Mouse (Mus musculus) kidney, postnatal 0 days (tissue): ENCODE results near the gene Mob1b. TPM values are rescaled to one million over a fixed set of nuclear protein-coding genes. Genes with fewer than 3 reads are reported as not detected.
"Not testable (repeated sequence)": the region's sequence is repeated elsewhere in the genome, so short reads cannot be mapped to it uniquely, and the experiment has no call there.

ENCODE experiments used
- ATAC-seq: fragments of 200-750 bp; cut with Nextera tagmentation; replicated peaks from 2 replicates; pipeline ENCODE4 v1.8.0; 2017; ENCODE audit warnings: low read depth, moderate number of reproducible peaks, moderate TSS enrichment, moderate library complexity; ENCODE audit not compliant: low FRiP score
- DNase-seq: peaks from one replicate; pipeline ENCODE4 v3.0.0-alpha.2; 2016; ENCODE audit warnings: low spot score
- H3K27ac ChIP-seq: fragments of 300-500 bp; sonication (generic); 2 replicates; pipeline ENCODE4 v1.5.1; 2014; ENCODE audit warnings: mild to moderate bottlenecking
- H3K27me3 ChIP-seq: fragments of 300-500 bp; sonication (generic); 2 replicates; pipeline ENCODE4 v1.6.1; 2014; ENCODE audit warnings: low read length, mixed read lengths; ENCODE audit not compliant: insufficient read depth
- H3K36me3 ChIP-seq: fragments of 300-500 bp; sonication (generic); 2 replicates; pipeline ENCODE4 v1.6.1; 2014; ENCODE audit warnings: low read length, mixed read lengths; ENCODE audit not compliant: insufficient read depth
- H3K4me1 ChIP-seq: fragments of 300-500 bp; sonication (generic); replicated peaks from 2 replicates; pipeline ENCODE4 v1.6.1; 2014; ENCODE audit warnings: antibody characterized with exemption, low read length, mixed read lengths; ENCODE audit not compliant: insufficient read depth
- H3K4me2 ChIP-seq: fragments of 300-500 bp; sonication (generic); 2 replicates; pipeline ENCODE4 v1.6.1; 2014; ENCODE audit warnings: mild to moderate bottlenecking, low read length, moderate library complexity, mixed read lengths
- H3K4me3 ChIP-seq: fragments of 300-500 bp; sonication (generic); replicated peaks from 2 replicates; pipeline ENCODE4 v1.5.1; 2014; ENCODE audit warnings: low read depth, low read length
- H3K9ac ChIP-seq: fragments of 300-500 bp; sonication (generic); 2 replicates; pipeline ENCODE4 v1.6.1; 2014; ENCODE audit warnings: low read depth, low read length
- H3K9me3 ChIP-seq: fragments of 300-500 bp; sonication (generic); replicated peaks from 2 replicates; pipeline ENCODE4 v1.6.1; 2016; ENCODE audit warnings: low read length, inconsistent platforms, mixed read lengths
- CTCF ChIP-seq: IDR thresholded peaks from 2 replicates; pipeline ENCODE4 v1.5.1; 2016; ENCODE audit warnings: antibody characterized with exemption, low read depth, mild to moderate bottlenecking, moderate library complexity
- WGBS: fragments of 180-500 bp; shearing (Covaris S2); extraction: QIAGEN DNeasy Blood & Tissue Kit; methylation state at CpG from one replicate; pipeline ENCODE4 v1.1.7; 2014; 5-methylcytosine and 5-hydroxymethylcytosine counted together
- polyA plus RNA-seq: library from polyadenylated mRNA; unstranded; fragments of >200 nt; fragmentation: Nextera tagmentation; extraction: Ambion mirVana; gene quantifications from 2 replicates; pipeline ENCODE4 v1.2.1, GENCODE M21; 2015

Mob1b gene
- polyA plus RNA-seq, 1 experiment from 2014 or later, result 9.1 TPM

GRCm38 (mm10) chr5:88727593-88728144 lies 7.0 kb downstream of the Mob1b start:
- H3K27me3 ChIP-seq, result no peaks in the 10 kb centered on the region
- no peak overlapping the region for H3K4me2 ChIP-seq
- ATAC-seq (no peak), DNase-seq (no peak)
- H3K27ac ChIP-seq, result no peak overlapping the region
- no peaks in the 10 kb centered on the region for H3K9me3 ChIP-seq
- H3K4me3 ChIP-seq, result no peak overlapping the region
- WGBS, result 68% methylated on average over 3 of the region's 3 CpGs
- H3K9ac ChIP-seq, result no peak overlapping the region
- no peaks in the 10 kb centered on the region for H3K36me3 ChIP-seq
- TF ChIP-seq CTCF, result no peak
- no peaks in the 10 kb centered on the region for H3K4me1 ChIP-seq

GRCm38 (mm10) chr5:88734786-88735185 lies 14.1 kb downstream of the Mob1b start:
- H3K4me1 ChIP-seq, result no peaks in the 10 kb centered on the region
- no peak overlapping the region for H3K4me3 ChIP-seq
- no peak overlapping the region for H3K4me2 ChIP-seq
- no peak for ATAC-seq
- H3K9ac ChIP-seq, result no peak overlapping the region
- no peaks in the 10 kb centered on the region for H3K9me3 ChIP-seq
- no peaks in the 10 kb centered on the region for H3K27me3 ChIP-seq
- H3K36me3 ChIP-seq, result no peaks in the 10 kb centered on the region
- peak; percentile 34; the same call in 1 of the 2 replicates for TF ChIP-seq CTCF
- WGBS, result 95% methylated on average over 2 of the region's 2 CpGs
- DNase-seq, result no peak
- no peak overlapping the region for H3K27ac ChIP-seq

GRCm38 (mm10) chr5:88741065-88741464 lies 20.4 kb downstream of the Mob1b start:
- H3K27me3 ChIP-seq, H3K4me2 ChIP-seq, ATAC-seq, DNase-seq, H3K27ac ChIP-seq, H3K4me3 ChIP-seq, H3K36me3 ChIP-seq, H3K9ac ChIP-seq, H3K4me1 ChIP-seq, H3K9me3 ChIP-seq: not testable (repeated sequence)
- WGBS, result 100% methylated on average over 1 of the region's 1 CpGs

- peaks cover 12% of the 10 kb centered on the region; the same call in 1 of the 2 replicates for H3K36me3 ChIP-seq
- 74% methylated on average over 1 of the region's 1 CpGs for WGBS
- no peak overlapping the region for H3K9ac ChIP-seq
- DNase-seq, result no peak
- no peaks in the 10 kb centered on the region for H3K9me3 ChIP-seq
- H3K4me1 ChIP-seq, result no peaks in the 10 kb centered on the region
- no peak for TF ChIP-seq CTCF
- ATAC-seq, result no peak
- H3K4me2 ChIP-seq, result no peak overlapping the region
- H3K4me3 ChIP-seq, result no peak overlapping the region
- H3K27ac ChIP-seq, result no peak overlapping the region
- no peaks in the 10 kb centered on the region for H3K27me3 ChIP-seq
These were observed 27.1 kb downstream of the Mob1b start for GRCm38 (mm10) chr5:88747774-88748173.

- H3K4me3 ChIP-seq, result no peak overlapping the region
- H3K36me3 ChIP-seq, result peaks cover 6% of the 10 kb centered on the region; the same call in 1 of the 2 replicates
- ATAC-seq (no peak), DNase-seq (no peak)
- H3K4me1 ChIP-seq, result no peaks in the 10 kb centered on the region
- H3K9ac ChIP-seq, result no peak overlapping the region
- WGBS, result 85% methylated on average over 4 of the region's 4 CpGs
- H3K4me2 ChIP-seq, result no peak overlapping the region
- no peak for TF ChIP-seq CTCF
- H3K9me3 ChIP-seq, result no peaks in the 10 kb centered on the region
- no peaks in the 10 kb centered on the region for H3K27me3 ChIP-seq
- no peak overlapping the region for H3K27ac ChIP-seq
These were observed 32.5 kb downstream of the Mob1b start for GRCm38 (mm10) chr5:88753199-88753598.

- ATAC-seq, result no peak
- WGBS, result 87% methylated on average over 5 of the region's 5 CpGs
These were observed 42.0 kb downstream of the Mob1b start for GRCm38 (mm10) chr5:88762611-88763010.

More at GRCm38 (mm10) chr5:88762611-88763010, 42.0 kb downstream of the Mob1b start:
- Histone ChIP-seq H3K4me2 (no peak overlapping the region), H3K4me1 (no peaks in the 10 kb centered on the region), H3K4me3 (no peak overlapping the region), H3K27me3 (no peaks in the 10 kb centered on the region), H3K27ac (no peak overlapping the region), H3K9ac (no peak overlapping the region), H3K9me3 (no peaks in the 10 kb centered on the region), H3K36me3 (no peaks in the 10 kb centered on the region)
- no peak for TF ChIP-seq CTCF
- no peak for DNase-seq
